Mouse (Mus musculus) E14TG2a.4 (cell line): ENCODE data around the gene Ankrd44.

Experiments
- CTCF ChIP-seq: conservative IDR thresholded peaks from 2 replicates; pipeline ENCODE4 v1.5.1; 2014; ENCODE audit warnings: low read length
- NANOG ChIP-seq: IDR thresholded peaks from 2 replicates; pipeline ENCODE4 v1.6.1; 2014; ENCODE audit warnings: borderline replicate concordance, low read length, mixed read lengths
- POU5F1 ChIP-seq: IDR thresholded peaks from 2 replicates; pipeline ENCODE4 v1.6.1; 2014; ENCODE audit warnings: low read length, borderline replicate concordance

DNA sequence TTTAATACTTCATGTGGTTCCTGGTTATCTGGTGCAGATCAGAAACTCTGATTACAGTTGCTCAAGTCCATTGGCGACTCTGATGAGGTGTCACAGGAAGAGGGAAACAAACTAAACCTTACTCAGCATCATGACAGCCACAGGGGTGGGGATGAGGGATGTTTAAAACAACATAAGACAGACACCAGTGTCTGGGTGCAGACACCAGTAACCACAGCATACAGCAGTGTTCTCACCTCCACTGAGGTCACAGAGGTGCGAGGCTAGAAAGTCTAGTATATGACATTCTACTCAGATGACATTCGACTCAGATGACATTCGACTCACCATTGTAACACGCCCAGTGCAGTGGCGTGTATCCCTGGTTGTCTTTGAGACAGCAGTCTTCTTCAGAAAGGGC is 265.5 kb downstream of the Ankrd44 start:
- no peak for TF ChIP-seq CTCF
- TF ChIP-seq POU5F1: no peak
- TF ChIP-seq NANOG: no peak
